Mouse (Mus musculus): ENCODE results near the gene Gabbr2.

Gabbr2 gene

DNA sequence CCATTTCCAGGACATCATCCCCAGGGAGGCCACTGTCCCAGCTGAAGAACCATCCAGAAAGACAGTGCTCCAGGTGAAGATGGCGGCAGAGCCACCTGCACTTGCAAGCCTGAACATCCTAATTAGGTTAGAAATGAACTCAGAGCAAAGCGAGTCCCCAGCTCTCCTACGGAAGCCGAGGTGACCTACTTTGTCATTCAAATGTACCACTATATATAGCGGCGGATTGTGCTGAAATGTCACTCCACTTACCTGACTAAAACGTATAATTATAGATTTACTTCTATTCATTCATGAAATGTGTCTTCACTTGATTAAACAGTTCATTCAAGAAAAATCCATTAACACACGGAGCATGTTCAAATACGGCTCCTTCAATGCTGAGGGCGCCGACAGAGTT, 170.0 kb downstream of the Gabbr2 start:
- no peak for DNase-seq (ENCODE audit: low spot score)

- DNase-seq (ENCODE audit: low spot score): no peak
Measured at GRCm38 (mm10) chr4:46814954-46815353, 176.7 kb downstream of the Gabbr2 start.

- DNase-seq (ENCODE audit: low spot score): no peak
Measured at GRCm38 (mm10) chr4:46814236-46814635, 177.4 kb downstream of the Gabbr2 start.

GRCm38 (mm10) chr4:46811165-46811564, 180.5 kb downstream of the Gabbr2 start:
- no peak for DNase-seq (ENCODE audit: low spot score)

DNA sequence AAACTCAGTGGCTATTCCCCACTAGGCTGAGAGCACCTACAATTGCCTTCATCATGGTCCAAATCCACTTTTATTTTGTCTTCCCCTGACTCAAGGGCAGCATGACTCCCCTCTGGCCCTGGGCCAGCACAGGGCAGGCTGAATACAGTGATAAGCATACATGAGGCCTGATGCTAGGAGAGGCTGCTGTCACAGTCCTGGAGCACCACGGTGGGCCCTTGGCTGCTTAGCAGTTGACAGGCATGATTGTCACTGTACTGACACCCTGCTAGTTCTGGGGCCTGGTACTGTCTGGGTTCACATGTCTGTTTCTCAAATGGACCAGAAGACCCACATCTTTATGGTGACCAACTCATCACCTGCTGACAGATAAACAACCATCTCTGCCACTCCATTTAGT, 184.8 kb downstream of the Gabbr2 start:
- no peak for DNase-seq (ENCODE audit: low spot score)

DNA sequence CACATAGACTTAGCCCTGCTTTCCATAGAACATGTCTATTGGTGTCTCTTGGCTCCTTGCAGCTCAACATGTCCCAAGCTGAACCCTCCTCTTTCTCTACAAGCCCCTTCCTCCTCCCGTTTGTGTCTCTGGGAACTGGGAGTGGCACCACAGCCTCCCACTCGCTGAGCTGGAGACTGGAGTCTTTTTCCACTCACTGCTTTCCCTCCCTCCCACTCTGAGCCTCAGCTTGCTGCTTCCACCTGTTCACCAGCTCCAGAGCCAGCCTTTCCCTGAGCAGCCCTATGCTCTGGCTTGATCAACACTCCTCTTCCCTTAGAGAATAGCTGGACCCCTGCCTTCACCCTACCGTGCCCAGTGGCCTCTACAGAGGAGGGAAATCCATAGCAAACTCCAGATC, 185.8 kb downstream of the Gabbr2 start:
- DNase-seq (ENCODE audit: low spot score): no peak

GRCm38 (mm10) chr4:46802386-46802785, 189.3 kb downstream of the Gabbr2 start:
- DNase-seq (ENCODE audit: low spot score): no peak

- no peak for DNase-seq (ENCODE audit: low spot score)
Measured at GRCm38 (mm10) chr4:46799904-46800303, 191.8 kb downstream of the Gabbr2 start.

- DNase-seq (ENCODE audit: low spot score): no peak
Measured at GRCm38 (mm10) chr4:46795707-46796106, 196.0 kb downstream of the Gabbr2 start.

- DNase-seq (ENCODE audit: low spot score): no peak
Measured at GRCm38 (mm10) chr4:46794583-46794982, 197.1 kb downstream of the Gabbr2 start.

DNA sequence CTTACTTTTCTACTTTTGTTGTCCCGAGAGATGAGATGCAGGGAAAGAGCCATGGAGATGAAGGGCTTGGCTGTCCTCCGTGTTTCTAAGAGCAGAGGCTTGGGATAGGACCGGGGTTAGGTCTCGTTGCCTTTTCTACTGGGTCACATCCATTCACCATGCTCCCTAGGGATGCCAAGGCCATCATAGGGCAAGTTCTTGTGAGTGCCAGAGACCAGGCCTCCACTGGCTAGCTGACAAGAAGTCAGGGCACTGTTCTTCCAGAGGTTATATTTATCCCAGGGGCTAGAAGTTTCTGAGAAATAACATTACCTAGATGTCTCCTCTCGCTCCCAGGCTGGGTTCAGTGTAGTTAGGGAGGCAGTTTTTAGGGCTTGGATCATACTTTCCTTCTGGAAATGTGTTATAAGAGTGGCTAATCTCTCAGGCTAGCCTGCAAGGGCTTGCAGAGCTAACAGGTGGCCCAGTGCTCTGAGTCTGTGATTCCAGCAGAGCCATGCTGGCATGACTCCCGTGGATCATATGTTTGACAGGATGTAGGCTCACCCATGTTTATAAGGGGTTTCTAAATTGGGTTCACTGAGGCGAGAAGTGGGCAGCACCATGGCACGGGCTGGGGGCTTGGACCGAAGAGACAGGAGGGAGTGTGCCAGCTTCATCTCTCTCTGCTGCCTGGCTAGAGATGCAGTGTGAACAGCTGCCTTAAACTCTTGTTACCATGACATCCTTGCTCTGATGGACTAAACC, 199.2 kb downstream of the Gabbr2 start:
- DNase-seq (ENCODE audit: low spot score): no peak

DNA sequence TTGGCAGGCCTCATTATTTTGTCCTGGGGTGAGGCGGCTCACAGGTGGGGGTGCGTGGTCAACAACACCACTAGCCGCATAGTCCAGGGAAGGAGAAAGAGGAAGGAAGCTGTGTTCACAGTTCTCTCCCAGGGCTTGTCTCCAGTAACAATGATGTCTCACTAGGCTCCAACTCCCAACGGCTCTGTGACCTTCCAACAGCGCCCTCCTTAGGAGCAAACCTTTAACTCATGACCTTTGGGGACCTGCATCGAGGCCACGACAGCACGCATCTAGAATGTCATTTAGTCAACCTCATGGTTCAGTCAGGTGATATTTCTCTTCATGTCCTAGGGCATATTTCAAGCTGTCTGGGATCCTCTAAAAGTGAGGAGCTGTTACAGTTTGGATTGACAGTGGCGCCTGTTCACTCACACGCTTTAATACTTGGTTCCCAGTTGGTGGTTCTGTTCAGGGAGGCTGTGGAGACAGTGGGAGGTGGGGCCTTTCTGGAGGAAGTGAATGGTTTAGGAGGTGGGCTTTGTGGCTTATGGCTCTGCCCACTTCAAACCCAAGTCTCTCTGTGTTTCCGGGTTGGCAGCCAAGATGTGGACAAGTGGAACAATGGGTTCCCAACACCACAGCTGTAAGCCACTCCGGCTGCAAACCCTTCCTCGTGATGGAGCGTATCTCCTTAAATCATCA, 200.3 kb downstream of the Gabbr2 start:
- no peak for DNase-seq (ENCODE audit: low spot score)

- DNase-seq (ENCODE audit: low spot score): no peak
Measured at GRCm38 (mm10) chr4:46790609-46791267, 200.9 kb downstream of the Gabbr2 start.

- no peak for DNase-seq (ENCODE audit: low spot score)
Measured at GRCm38 (mm10) chr4:46784430-46785049, 207.1 kb downstream of the Gabbr2 start.

DNA sequence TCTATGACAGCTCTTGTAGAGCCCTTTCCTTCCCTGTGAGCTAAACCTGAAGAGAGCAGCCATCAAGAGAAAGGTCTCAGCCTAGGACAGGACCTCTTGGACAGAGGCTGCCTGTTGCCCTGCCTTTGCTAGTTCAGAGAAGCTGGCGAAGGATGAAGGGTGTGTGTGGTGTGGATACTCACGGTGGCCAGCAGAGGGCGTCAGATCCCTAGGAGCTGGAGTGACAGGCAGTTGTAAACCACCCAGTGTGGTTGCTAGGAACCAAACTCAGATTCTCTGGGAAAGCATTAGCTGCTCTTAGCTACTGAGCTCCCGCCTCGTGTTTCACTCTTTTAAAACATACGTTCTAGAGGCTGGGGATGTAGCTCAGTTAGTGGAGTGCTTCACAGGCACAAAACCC, 210.6 kb downstream of the Gabbr2 start:
- no peak for DNase-seq (ENCODE audit: low spot score)

GRCm38 (mm10) chr4:46775959-46776358, 215.7 kb downstream of the Gabbr2 start:
- no peak for DNase-seq (ENCODE audit: low spot score)

DNA sequence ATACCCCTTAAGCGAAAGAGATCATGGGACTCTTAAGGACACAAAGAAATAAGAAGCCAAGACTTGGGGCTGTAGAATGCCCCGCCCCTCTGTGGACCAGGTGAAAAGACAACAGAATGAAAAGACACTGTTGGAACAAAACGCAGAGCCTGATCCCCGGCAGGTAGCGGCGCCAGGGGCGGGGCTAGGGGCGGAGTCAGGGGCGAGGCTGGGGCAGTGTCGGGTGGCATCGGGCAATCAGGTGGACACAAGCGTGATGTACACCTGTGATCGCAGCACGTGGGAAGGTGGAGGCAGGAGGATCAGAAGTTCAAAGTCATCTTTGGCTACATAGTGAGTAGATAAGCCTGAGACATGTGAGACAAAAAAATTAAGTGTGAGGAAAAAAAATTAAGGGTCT, 217.0 kb downstream of the Gabbr2 start:
- no peak for DNase-seq (ENCODE audit: low spot score)

DNA sequence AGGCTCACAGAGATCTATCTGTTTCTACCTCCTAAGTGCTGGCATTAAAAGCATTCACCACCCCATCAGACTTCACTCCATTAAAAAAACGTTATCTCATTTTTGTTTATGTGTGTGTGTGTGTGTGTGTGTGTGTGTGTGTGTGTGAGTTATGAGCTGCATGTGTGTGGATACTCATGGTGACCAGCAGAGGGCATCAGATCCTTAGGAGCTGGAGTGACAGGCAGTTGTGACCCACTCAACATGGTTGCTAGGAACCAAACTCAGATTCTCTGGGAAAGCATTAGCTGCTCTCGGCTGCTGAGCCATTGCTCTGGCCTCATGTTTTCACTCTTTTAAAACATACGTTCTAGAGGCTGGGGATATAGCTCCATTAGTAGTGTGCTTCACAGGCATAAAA, 218.4 kb downstream of the Gabbr2 start:
- DNase-seq (ENCODE audit: low spot score): no peak

DNA sequence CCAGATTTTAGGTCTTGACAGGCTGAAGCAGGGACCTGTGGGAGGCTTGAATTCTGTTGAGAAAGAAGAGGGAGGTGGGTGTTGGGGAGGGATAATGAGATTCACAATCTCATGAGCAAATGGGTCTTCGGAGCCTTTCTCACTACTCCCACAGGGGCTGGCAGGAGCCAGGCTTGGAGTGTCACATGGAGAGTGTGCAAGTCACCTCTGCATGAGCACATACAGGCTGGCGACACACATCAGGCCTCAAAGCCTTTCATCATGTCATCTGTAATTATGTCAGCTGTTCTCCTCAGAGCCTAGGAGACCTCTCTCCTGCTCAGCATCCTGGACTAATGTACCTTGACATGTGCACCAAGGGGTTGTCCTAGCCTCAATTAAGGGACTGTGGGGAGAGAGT, 219.1 kb downstream of the Gabbr2 start:
- no peak for DNase-seq (ENCODE audit: low spot score)

DNA sequence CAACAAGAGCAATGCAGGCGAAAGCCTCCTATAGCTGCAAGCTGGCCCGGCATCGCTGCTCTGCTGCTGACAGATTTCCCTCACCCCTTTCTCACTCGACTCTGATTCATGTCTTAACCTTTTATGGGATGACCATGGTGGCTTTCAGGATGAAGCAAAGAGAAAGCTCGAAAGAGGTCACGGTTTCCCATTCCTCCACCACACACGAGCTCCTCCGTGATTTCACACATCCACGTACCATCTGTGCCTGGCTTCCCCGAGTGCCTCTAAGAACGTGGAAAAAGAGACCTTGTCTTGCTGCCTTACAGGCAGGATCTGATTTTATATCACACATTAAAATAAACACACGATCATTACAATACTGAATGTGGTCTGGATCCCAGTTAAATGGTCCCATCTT, 220.6 kb downstream of the Gabbr2 start:
- no peak for DNase-seq (ENCODE audit: low spot score)

DNA sequence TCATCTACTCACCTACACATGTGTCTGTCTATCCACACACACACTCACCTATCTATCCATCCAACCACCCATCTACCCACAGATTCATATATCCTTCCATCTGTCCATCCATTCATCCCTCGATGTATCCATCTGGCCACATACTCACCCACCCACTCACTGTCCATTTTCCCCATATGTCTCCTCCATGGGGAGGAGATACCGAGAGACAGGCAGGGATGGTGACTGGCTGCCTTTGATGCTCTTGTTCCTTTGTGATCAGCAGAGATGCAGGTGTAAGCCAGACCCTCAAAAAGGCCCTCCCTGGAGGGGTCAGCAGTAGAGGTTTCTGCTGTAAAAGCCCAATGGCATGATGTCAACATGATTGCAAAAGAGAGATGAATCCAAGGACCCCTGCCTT, 221.0 kb downstream of the Gabbr2 start:
- DNase-seq (ENCODE audit: low spot score): no peak

DNA sequence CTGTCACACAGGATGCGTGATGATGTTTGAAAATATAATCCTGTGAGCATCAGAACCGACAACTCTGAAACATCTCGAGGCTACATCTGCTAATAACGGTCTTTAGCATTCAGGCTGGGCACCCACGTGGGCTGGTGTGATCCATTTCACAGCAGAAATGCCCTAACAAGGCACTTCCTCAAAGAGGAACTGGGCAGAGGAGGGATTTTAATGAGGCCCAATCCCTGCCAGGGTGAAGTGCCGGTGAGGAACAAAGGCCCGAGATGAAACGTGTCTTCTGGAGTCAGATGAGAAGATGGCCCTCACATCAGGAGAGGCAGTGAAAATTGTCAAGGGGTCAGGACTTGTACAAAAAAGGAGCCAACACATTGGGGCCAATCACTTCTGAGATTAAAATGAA, 221.6 kb downstream of the Gabbr2 start:
- DNase-seq (ENCODE audit: low spot score): no peak

DNA sequence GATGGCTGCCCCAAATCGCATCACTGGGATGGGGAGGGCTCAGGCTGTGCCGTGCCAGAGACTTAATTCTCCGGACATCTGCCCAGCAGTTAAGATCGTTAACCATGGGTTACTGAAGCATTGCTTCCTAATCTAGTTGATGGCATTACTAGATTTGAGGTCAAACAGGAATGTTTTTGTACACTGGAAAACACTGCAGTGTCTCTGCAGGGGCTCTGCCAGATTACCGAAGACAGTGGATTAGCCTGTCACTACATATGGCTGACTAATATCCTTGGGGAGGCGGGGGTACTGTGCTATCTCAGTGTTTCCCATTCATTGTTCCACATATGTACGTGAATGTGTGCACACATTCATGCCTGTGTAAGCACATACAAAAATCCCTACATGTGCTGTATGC, 225.3 kb downstream of the Gabbr2 start:
- DNase-seq (ENCODE audit: low spot score): no peak

Measured in MN1 (cell line).